Mouse (Mus musculus) liver, postnatal 0 days (tissue): ENCODE measurements around the gene Igfbp2.

ENCODE experiments used
- CTCF ChIP-seq: sonication (generic); IDR thresholded peaks from 2 replicates; pipeline ENCODE4 v1.5.1; 2016; ENCODE audit warnings: antibody characterized with exemption, low read depth
- EP300 ChIP-seq: IDR thresholded peaks from 2 replicates; pipeline ENCODE4 v1.6.1; 2016; ENCODE audit warnings: antibody characterized with exemption, low read depth, mild to moderate bottlenecking

DNA sequence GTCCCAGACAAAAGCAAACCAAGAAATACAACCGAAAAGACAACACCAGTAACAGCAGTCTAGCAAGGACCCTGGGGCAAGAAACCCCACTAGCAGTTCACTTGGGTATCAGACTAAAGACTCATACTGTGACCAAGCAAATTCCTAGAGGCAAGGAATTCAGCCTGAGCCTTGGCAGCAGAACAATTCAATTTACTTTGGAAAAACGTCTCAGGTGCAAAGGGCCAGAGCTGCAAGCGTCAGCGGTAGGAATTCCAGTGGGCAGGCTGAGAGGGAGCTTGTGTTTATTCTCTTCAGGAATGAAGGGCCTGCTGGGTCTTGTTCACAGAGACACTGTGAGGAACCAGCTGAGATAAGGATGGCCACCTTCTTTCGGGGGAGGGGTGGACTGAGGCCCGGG is 45.5 kb upstream of the Igfbp2 start:
- TF ChIP-seq CTCF = no peak
- no peak for TF ChIP-seq EP300
